Mouse (Mus musculus): ENCODE results near the gene Afg3l1.
"Not testable (repeated sequence)": the region's sequence is repeated elsewhere in the genome, so short reads cannot be mapped to it uniquely, and the experiment has no call there.

Afg3l1 gene

GRCm38 (mm10) chr8:123453291-123453690, 24.4 kb upstream of the Afg3l1 start:
- in situ Hi-C loops (cut with MboI; ENCODE audit: low pct_unique_long_range_greater_than_20kb in 1 of 2, low sequenced_read_pairs in 2 of 2, unreplicated experiment in 1 of 2), result no loop called here

- in situ Hi-C loops (cut with MboI; ENCODE audit: low pct_unique_long_range_greater_than_20kb in 1 of 2, low sequenced_read_pairs in 2 of 2, unreplicated experiment in 1 of 2), result no loop called here
Observed at GRCm38 (mm10) chr8:123453951-123454350, 23.8 kb upstream of the Afg3l1 start.

GRCm38 (mm10) chr8:123454559-123454958, 23.1 kb upstream of the Afg3l1 start:
- in situ Hi-C loops (cut with MboI; ENCODE audit: low pct_unique_long_range_greater_than_20kb in 1 of 2, low sequenced_read_pairs in 2 of 2, unreplicated experiment in 1 of 2), result no loop called here

- in situ Hi-C loops (cut with MboI; ENCODE audit: low pct_unique_long_range_greater_than_20kb in 1 of 2, low sequenced_read_pairs in 2 of 2, unreplicated experiment in 1 of 2), result no loop called here
Observed at GRCm38 (mm10) chr8:123463651-123464050, 14.1 kb upstream of the Afg3l1 start.

- in situ Hi-C loops (cut with MboI; ENCODE audit: low pct_unique_long_range_greater_than_20kb in 1 of 2, low sequenced_read_pairs in 2 of 2, unreplicated experiment in 1 of 2), result no loop called here
Observed at GRCm38 (mm10) chr8:123467476-123467875, 10.2 kb upstream of the Afg3l1 start.

- in situ Hi-C loops (cut with MboI; ENCODE audit: low pct_unique_long_range_greater_than_20kb in 1 of 2, low sequenced_read_pairs in 2 of 2, unreplicated experiment in 1 of 2), result not testable (repeated sequence)
Observed at GRCm38 (mm10) chr8:123472991-123473390, 4.7 kb upstream of the Afg3l1 start.

- in situ Hi-C loops (cut with MboI; ENCODE audit: low pct_unique_long_range_greater_than_20kb in 1 of 2, low sequenced_read_pairs in 2 of 2, unreplicated experiment in 1 of 2), result not testable (repeated sequence)
Observed at GRCm38 (mm10) chr8:123474549-123474948, 3.2 kb upstream of the Afg3l1 start.

GRCm38 (mm10) chr8:123476911-123477736, 579 bp upstream of the Afg3l1 start:
- in situ Hi-C loops (cut with MboI; ENCODE audit: low pct_unique_long_range_greater_than_20kb in 1 of 2, low sequenced_read_pairs in 2 of 2, unreplicated experiment in 1 of 2), result no loop called here

- in situ Hi-C loops (cut with MboI; ENCODE audit: low pct_unique_long_range_greater_than_20kb in 1 of 2, low sequenced_read_pairs in 2 of 2, unreplicated experiment in 1 of 2), result no loop called here
Observed at GRCm38 (mm10) chr8:123478456-123479218, 934 bp downstream of the Afg3l1 start.

GRCm38 (mm10) chr8:123482627-123483026, 4.9 kb downstream of the Afg3l1 start:
- in situ Hi-C loops (cut with MboI; ENCODE audit: low pct_unique_long_range_greater_than_20kb in 1 of 2, low sequenced_read_pairs in 2 of 2, unreplicated experiment in 1 of 2), result no loop called here

- in situ Hi-C loops (cut with MboI; ENCODE audit: low pct_unique_long_range_greater_than_20kb in 1 of 2, low sequenced_read_pairs in 2 of 2, unreplicated experiment in 1 of 2), result no loop called here
Observed at GRCm38 (mm10) chr8:123491280-123492075, 13.8 kb downstream of the Afg3l1 start.

GRCm38 (mm10) chr8:123492898-123493297, 15.2 kb downstream of the Afg3l1 start:
- in situ Hi-C loops (cut with MboI; ENCODE audit: low pct_unique_long_range_greater_than_20kb in 1 of 2, low sequenced_read_pairs in 2 of 2, unreplicated experiment in 1 of 2), result no loop called here

- in situ Hi-C loops (cut with MboI; ENCODE audit: low pct_unique_long_range_greater_than_20kb in 1 of 2, low sequenced_read_pairs in 2 of 2, unreplicated experiment in 1 of 2), result no loop called here
Observed at GRCm38 (mm10) chr8:123497699-123498098, 20.0 kb downstream of the Afg3l1 start.

- in situ Hi-C loops (cut with MboI; ENCODE audit: low pct_unique_long_range_greater_than_20kb in 1 of 2, low sequenced_read_pairs in 2 of 2, unreplicated experiment in 1 of 2), result no loop called here
Observed at GRCm38 (mm10) chr8:123498963-123499362, 21.3 kb downstream of the Afg3l1 start.

GRCm38 (mm10) chr8:123499556-123499955, 21.9 kb downstream of the Afg3l1 start:
- in situ Hi-C loops (cut with MboI; ENCODE audit: low pct_unique_long_range_greater_than_20kb in 1 of 2, low sequenced_read_pairs in 2 of 2, unreplicated experiment in 1 of 2), result no loop called here

- in situ Hi-C loops (cut with MboI; ENCODE audit: low pct_unique_long_range_greater_than_20kb in 1 of 2, low sequenced_read_pairs in 2 of 2, unreplicated experiment in 1 of 2), result no loop called here
Observed at GRCm38 (mm10) chr8:123502192-123502591, 24.5 kb downstream of the Afg3l1 start.

- in situ Hi-C loops (cut with MboI; ENCODE audit: low pct_unique_long_range_greater_than_20kb in 1 of 2, low sequenced_read_pairs in 2 of 2, unreplicated experiment in 1 of 2), result no loop called here
Observed at GRCm38 (mm10) chr8:123503801-123504467, 26.2 kb downstream of the Afg3l1 start.

GRCm38 (mm10) chr8:123504591-123505195, 27.0 kb downstream of the Afg3l1 start:
- in situ Hi-C loops (cut with MboI; ENCODE audit: low pct_unique_long_range_greater_than_20kb in 1 of 2, low sequenced_read_pairs in 2 of 2, unreplicated experiment in 1 of 2), result no loop called here

Data from mouse embryonic stem cell (cell line).